Mouse (Mus musculus): ENCODE results near the gene Gm20517.
"Not testable (repeated sequence)": the region's sequence is repeated elsewhere in the genome, so short reads cannot be mapped to it uniquely, and the experiment has no call there.

Gene Gm20517

DNA sequence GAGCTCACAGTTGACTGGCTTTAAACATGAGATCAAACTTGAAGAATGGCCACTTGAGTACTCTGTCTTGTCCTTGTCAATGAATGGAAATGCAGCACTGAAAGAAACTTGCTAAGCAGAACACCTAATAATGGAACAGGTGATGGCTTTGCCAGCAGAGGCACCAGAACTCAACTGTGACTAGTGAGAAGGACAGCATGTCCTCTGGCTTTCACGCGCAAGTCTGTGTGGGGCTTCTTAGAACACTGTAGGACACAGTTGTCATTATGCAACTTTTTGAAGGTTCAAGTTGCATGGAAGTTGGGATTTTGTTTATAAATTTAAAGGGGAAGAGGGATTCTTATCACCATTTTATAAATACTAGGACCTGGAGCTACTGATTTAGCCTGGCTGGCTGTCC is 13.7 kb downstream of the Gm20517 start:
- in situ Hi-C loops (cut with MboI, MseI): no loop called here

DNA sequence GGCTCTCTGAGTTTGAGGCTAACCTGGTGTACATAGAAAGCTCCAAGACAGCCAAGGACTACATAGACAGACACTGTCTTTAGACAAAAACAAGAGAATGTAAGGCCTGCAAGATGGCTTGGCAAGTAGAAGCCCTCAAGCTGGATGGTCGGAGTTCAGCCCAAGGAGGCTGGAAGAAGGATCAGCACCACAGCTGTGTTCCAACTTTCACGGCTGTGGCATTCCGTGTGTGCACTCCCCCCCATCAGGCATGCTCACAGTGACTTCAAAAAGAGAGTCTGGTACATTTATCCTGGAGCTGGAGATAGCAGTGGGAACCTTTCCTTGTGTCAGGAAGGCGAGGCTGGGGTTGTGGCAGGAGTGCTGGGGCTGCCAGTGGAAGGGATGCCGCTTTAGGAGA is 14.6 kb downstream of the Gm20517 start:
- in situ Hi-C loops (cut with MboI, MseI): no loop called here

DNA sequence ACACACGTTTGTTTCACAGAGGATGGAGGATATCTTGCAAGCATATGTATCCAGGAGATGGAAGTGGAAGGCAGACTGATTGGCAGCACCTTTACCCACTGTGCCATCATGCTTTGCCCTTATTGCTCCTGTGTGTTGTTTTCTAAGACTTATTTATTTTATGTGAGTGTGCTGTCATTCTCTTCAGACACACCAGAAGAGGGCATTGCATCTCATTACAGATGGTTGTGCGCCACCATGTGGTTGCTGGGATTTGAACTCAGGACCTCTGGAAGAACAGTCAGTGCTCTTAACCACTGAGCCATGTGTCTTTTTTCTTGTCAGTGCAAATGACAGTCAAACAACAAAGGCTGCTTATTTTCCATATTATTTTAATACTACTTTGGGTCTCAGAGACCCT is 16.4 kb downstream of the Gm20517 start:
- in situ Hi-C loops (cut with MboI, MseI): no loop called here

DNA sequence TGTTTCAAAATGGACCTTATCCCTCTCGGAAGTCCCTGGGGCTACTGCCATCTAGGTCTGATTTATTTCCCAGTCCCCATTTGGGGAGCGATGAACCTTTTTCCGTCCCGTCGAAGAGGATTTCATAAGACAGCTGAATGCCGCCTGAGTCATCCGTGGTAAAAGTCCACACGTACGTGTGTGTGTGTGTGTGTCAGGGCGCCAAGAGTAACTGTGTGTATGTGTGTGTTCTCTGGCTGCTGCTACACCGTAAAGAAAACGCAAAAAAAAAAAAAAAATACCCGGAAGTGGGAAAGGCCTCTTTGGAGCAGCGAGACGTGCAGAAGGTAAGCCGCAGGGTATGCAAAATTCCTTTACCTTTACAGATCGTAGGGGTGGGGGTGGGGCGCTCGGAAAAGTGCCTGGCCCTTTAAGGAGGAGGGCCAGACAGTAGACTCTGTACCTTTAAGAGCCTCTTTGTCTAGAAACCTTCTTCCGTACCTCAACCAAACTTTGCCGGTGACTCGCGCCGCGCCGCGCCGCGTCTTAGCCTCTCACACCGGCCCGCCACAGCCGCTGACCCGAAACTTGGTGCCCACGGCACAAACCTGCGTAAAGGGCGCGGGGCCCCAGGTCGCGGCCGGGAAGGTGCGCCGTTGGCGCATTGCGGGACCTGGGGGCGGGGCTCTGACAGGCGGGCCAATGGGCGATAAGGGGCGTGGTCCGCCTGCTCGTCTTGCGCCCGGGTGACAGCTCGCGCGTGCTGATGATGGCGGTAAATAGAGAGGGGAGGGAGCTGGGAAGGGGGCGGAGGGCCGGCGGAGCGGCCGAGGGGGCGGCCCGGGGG is 17.7 kb downstream of the Gm20517 start:
- in situ Hi-C loops (cut with MboI, MseI): no loop called here

DNA sequence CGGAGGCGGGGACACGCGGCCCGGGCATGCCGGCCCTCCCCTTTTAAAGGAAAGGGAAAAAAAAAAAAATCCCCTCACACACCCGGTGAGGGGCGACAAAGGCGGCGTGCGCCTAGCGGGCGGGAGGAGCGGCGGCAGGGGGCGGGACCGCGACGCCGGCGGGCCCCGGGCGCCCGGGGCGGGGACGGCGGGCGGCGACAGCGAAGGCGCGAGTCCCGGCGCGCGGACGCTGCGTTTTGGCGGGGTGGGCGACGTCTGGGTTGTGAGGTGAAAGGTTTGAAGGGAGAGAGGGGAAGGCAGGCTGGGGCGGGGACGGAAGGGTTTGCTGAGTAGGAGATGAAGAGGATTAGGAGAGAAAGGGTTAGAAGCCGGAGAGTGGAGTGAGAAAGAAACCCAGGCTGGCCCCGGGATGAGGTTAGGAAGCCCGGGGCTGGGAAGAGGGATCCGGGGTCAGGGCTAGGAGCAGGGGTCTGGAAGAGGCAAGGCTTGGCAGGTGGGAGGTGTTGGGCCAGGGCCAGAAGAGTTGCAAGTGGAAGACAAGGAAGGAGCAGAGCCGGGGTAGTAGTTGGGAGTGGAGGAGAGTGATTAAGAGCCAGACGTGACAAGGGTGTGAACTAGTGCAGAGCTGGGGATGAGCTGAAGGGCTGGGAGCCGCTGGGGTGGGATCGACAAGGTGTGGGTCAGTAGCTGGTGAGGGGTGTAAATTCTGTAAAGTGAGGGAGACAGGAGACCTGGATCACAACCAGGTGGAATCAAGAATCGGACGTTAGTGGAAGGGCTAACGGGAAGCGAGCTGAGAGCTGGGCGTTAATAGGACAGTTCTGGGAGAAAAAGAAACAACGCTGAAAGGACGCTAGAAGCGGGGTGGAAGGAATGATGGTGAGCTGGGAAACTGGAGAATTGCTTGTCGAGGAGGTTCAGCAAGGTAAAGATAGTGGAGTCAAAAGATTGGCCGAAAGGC is 18.6 kb downstream of the Gm20517 start:
- in situ Hi-C loops (cut with MboI, MseI): no loop called here

DNA sequence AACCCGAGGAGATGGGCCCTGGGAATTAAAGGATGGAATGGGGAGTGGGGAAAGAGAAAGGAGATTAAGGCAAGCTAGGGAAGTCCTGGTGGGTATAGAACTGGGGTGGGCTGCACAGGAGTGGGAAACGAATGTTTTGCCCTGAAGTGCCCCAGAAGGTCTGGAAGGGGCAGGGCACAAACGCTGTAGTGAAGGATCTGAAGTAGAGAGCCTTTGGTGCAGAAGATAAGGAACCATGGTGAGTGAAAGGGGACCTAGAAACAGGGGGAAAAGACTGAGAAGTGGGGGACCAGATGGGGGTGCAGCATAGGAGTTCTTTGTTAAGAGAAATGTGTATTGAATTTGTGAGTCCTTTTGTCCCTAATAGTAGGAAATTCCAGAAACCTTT is 19.3 kb downstream of the Gm20517 start, which contains the start of gene Usp49:
Gene Usp49, plus strand, starts transcription at position 13 of the 388 bp plus-strand sequence.
- in situ Hi-C loops (cut with MboI, MseI): no loop called here

DNA sequence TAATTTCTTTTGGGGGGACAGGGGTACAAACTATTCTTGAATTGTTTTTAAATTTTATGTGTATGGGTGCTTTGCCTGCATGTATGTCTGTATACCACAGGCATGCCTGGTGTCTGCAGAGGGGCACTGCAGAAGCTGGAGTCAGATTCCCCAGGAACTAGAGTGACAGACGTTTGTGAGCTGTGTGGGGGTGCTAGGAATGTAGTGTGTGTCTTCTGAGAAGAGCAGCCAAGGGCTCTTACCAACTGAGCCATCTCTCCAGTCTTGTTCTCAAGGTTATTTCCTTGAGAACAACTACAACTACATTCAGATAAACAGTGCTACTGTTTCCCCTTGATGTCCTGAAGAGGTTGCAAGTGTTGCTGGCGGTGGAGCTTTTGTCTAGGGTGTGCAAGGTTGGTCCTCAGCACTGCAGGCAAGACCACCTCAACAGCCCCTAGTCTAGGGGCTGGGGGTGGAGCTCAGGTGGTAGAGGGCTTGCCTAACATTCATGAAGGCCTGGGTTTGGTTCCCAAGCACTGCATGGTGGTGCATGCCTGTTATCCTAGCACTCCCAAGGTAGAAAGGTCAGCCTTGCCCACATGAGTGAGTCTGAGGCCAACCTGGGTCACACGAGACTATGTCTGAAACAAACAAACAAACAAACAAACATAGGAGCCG is 20.9 kb downstream of the Gm20517 start:
- in situ Hi-C loops (cut with MboI, MseI): no loop called here

DNA sequence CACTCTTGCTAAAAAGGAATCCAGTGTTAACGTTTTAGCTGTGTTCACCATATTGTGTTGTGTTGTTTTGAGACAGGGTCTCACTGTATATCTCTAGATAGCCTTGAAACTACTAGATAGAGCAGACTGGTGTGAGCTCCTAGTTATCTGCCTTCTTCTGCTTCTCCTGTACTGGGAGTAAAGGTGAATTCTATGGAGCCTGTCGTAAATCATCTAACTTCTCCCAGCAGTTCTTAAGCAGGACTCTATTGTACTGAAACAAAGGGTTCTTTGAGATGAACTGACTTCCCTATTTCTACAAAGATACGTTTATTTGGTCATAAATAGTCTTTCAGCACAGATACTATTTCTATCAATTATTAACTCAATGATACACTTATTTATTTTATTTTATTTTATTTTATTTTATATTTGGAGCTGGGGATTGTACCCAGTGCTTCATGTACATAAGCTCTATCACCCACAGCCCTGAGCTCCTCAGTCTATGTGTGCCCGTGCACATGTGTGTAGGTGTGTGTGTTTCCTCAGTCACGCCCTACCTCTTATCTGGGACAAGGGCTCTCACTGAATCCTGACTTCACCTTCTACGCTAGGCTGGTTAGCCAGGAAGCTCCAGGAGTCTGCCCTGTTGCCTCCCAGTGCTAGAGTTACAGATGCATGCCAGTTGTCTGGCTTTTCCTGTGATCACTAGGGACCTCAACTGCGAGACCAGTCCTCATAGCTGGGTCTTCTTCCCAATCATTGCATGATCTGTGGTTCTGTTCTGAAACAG is 22.8 kb downstream of the Gm20517 start:
- in situ Hi-C loops (cut with MboI, MseI): no loop called here

DNA sequence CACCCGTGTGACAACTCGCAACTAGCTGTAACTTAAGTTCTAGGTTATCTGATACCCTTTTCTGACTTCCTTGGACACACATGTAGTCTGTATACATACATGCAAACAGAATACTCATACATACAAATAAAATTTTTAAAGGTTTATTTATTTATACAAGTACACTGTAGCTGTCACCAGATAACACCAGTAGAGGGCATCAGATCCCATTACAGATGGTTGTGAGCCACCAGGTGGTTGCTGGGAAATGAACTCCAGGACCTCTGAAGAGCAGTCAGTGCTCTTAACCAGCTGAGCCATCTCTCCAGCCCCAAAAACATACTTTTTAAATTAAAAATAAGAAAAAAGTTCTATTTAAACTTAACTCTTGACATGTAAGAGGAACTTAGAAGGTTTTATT is 31.6 kb downstream of the Gm20517 start:
- in situ Hi-C loops (cut with MboI, MseI): no loop called here

DNA sequence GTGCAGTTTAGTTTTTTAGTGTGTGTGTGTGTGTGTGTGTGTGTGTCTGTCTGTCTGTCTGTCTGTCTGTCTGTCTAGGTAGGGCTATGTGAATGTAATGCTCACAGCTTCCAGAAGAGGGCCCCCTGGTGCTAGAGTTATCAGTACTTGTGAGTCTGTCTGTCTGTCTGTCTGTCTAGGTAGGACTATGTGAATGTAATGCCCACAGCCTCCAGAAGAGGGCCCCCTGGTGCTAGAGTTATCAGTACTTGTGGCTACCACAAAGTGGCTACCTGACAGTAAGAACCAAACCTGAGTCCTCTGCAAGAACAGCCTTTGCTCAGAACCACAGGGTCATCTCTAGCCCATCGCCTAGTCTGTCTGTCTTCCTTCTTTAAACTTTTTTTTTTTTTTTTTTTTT is 35.3 kb downstream of the Gm20517 start:
- in situ Hi-C loops (cut with MboI, MseI): no loop called here

DNA sequence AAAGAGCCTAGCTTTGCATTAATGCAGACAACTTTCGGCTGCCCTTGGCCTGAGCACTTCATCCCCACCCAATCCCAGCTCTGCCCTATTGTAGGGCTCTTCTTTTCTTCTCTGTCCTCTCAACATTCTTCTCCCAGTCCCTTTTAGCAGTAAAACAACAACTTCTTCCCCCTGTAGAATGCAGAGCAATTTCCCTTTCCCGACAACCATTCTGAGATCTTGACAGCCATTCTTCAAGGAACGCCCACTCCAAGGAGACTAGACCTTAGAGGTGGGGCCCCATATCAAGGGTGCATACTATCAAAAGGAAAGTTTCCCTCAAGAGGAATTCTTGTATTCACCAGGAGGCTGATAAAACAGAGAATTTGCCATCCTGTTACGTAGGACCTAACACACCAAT is 37.6 kb downstream of the Gm20517 start:
- in situ Hi-C loops (cut with MboI, MseI): no loop called here

DNA sequence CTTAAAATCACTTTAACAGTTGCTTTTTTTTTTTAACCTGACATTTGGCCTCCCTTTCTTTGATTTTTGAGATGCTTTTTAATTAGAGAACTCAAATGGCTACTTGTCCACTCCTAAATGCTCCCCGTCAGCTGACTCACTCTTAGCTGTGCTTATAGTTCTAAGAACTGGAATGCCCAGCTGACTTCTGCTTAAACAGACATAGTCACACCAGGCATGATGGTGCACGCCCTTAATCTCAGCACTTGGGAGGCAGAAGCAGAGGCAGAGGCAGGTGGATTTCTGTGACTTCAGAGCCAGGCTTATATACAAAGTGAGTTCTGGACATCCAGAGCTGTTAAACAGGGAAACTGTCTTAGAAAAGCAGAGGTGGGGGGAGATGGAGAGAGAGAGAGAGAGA is 40.6 kb downstream of the Gm20517 start:
- in situ Hi-C loops (cut with MboI, MseI): no loop called here

DNA sequence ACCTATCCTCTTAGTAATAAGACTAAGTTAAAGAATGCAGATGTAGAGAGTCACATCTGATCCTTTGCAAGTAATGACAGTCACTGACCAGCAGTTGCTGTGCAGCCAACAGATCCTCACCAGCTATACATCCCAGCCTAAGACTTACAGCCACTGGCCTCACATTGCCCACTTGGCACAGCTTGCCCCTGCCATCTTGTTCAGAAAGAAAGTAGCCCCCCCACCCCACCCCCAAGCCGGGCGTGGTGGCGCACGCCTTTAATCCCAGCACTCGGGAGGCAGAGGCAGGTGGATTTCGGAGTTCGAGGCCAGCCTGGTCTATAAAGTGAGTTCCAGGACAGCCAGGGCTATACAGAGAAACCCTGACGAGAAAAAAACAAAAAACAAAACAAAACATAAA is 43.0 kb downstream of the Gm20517 start:
- in situ Hi-C loops (cut with MboI, MseI): not testable (repeated sequence)

DNA sequence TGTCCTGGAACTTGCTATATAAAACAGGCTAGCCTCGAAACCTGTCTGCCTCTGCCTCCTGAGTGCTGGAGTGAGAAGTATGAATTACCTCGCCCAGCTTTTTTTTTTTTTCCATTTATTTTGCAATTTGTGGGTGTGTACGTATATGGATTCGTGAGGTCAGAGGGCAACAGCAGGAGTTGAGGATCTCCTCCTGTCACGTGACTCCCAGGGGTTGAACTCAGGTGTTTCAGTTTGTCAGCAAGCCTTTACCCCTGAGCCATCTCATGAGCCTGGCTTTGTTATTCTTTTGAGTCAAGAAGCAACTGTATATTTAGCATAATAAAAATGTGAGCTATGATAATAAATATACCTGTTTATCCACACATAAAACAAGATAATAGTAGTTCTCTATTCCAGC is 44.3 kb downstream of the Gm20517 start:
- in situ Hi-C loops (cut with MboI, MseI): no loop called here

DNA sequence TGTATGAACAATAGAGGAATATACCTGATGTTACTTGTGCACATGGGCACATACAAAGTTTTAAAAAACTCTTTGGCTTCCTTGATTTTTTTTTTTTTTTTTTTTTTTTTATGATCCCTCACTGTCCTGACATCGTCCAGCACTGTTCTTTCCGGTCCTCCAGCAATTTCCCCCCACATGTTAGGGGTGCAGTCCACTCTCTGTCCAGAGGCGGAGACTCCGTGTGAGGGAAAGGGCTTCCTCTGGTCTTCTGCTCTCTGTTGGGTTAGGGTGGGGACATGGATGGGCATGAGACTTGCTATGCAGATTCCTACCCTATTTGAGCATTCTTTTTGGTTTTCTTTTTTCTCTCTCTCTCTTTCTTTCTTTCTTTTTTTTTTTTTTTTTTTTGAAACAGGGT is 46.5 kb downstream of the Gm20517 start:
- in situ Hi-C loops (cut with MboI, MseI): no loop called here

DNA sequence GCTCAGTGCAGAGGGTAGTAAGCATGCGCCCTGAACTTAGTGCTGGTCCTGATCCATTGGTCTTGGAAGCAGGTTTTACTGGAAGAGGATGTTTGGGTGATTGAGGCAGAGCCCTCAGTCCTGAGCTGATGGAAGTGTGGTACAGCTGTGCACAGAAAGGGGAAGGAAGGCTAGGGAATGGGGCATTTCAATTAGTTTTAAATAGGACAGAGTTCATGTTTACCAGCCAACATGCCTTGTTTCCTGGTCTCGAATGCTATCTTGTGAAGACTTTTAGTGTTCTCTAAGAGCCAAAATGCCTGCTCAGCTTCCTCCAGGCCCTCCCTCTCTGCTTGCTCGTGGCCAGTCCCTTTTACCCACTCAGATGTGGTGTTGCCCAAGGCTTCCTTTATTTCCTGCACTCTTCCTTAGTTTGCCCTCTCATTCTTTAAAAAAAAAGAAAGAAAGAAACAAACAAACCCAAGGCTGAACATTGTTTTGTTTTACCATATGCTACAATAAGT is 47.4 kb downstream of the Gm20517 start:
- in situ Hi-C loops (cut with MboI, MseI): no loop called here

DNA sequence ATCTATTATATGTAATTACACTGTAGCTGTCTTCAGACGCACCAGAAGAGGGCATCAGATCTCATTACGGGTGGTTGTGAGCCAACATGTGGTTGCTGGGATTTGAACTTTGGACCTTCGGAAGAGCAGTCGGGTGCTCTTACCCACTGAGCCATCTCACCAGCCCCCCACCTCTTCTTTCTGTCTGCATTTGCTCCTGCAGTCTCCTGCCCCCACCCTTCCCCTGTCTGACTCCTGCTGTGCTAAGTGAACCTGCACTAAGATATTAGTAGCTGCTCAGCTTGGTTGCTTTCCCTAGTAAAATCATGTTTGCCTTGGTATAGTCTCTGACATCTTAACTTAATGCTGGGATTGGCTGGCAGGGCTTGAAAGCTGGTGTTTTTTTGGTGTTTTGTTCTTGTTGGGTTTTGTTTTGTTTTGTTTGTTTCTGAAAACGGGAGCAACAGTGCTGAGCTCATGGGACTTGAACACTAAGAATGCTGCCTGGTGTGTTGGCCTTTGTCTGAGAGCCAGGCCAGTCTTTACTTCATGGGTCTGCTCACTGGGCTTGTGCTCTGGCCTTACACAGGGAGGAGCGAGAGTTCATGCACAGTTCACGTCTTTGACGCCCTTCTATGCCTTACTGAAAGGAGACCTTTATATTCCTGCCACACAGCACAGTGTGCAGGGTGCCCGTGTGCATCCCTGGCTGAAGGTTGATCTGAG is 51.8 kb downstream of the Gm20517 start:
- in situ Hi-C loops (cut with MboI, MseI): no loop called here

DNA sequence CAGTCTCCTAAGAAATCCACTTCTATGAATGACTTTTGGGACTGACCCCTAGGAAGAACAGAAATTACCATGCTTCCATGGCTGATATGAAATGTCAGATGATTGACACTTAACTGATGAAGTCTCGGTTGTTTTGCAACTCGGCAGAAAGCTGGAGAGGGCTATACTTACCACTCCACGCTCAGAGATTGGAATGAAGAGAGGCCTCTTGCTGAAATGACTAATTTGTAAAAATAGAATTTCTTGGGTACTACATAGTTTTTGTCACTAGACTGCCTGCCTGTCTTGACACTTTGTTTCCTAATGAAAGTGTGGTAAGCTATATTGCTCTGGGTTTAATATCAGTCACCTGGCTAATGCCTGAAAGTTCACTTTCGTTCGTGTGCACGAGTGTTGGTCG is 53.1 kb downstream of the Gm20517 start:
- in situ Hi-C loops (cut with MboI, MseI): no loop called here

DNA sequence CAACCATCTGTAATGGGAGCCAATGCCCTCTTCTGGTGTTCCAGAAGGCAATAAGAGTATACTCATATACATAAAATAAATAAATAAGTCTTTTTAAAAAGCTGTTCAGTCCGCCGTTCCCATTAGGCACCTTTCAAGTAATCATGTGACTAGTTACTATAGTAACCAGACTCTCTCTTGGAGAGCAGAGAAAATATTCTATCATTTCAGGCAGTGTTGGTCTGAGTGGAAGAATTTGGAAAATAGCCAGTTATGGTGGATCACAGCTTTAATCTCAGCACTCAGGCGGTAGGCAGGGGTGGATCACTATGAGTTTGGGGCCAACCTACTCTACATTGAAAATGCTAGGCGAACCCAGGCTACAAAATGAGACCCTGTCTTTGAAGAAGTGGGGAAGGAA is 57.8 kb downstream of the Gm20517 start:
- in situ Hi-C loops (cut with MboI, MseI): no loop called here

DNA sequence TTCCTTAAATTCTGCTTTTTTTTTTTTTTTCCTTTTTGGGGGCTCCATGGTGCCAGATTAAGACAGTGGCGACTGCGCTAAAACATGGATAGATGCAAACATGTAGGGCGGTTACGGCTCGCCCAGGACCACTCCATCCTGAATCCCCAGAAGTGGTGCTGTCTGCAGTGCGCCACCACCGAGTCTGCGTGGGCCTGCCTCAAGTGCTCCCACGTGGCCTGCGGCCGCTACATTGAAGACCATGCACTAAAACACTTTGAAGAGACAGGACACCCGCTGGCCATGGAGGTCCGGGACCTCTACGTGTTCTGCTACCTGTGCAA is 60.6 kb downstream of the Gm20517 start:
- in situ Hi-C loops (cut with MboI, MseI): no loop called here

Measured in regulatory T cell (primary cell).